8 mouse cellular contexts compared by ENCODE assay signal in genomic region chr4:143311341-143311740, GRCm38 (mm10). TPM values are rescaled to one million over a fixed set of nuclear protein-coding genes. Genes with fewer than 3 reads are reported as not detected.
A peak's percentile ranks its signal among the peaks of the same experiment; 100 is the strongest.
DNase-seq lines count a peak whose midpoint lies in the region; ATAC-seq lines count a peak whose summit lies in the region.

No protein-coding gene starts in this region.

- peak; percentile 28 to 51 for DNase-seq in cerebellum, postnatal 14 days
- no peak for DNase-seq in cerebellum, postnatal 4 days (ENCODE audit: low spot score in 2 of 2)
- peak; percentile 36 for DNase-seq in left cerebral cortex, postnatal 4 days
- no peak for DNase-seq in left cerebral cortex, postnatal 10 days (ENCODE audit: extremely low spot score in 1 of 2, low spot score in 2 of 2)
- DNase-seq in brain, adult 2 months (ENCODE audit: low read depth, low spot score): peak; percentile 32
- no peak for DNase-seq in ovary, postnatal 36 days (ENCODE audit: low spot score)

- intact Hi-C loops in left cerebral cortex, postnatal 4 days (cut with DNase I): no loop called here
- intact Hi-C loops in left cerebral cortex, postnatal 10 days (cut with DNase I): no loop called here

- 0 out of 2 replicates have a peak, but pooled peaks have one; percentile 26 for ATAC-seq in neutrophil, adult 5-6 weeks (ENCODE audit: extremely low read depth, insufficient number of reproducible peaks, low FRiP score, poor library complexity, severe bottlenecking)
- ATAC-seq in megakaryocyte-erythroid progenitor cell, adult 5-6 weeks (replicated peaks; ENCODE audit: low FRiP score, low TSS enrichment, poor library complexity, severe bottlenecking): no peak

RNA-seq across cellular contexts. Expression of gene Pdpn, which starts 12.0 kb away (rescaled TPM):
- 10 to 100 TPM; 14.6 to 15.8 TPM for total RNA-seq in left cerebral cortex, postnatal 4 days (2021)
- total RNA-seq in left cerebral cortex, postnatal 10 days (2021): 10 to 100 TPM; 10.6 to 11.9 TPM
- total RNA-seq in neutrophil, adult 5-6 weeks (2017): not detected in 2 replicates
- not detected in 2 replicates for total RNA-seq in megakaryocyte-erythroid progenitor cell, adult 5-6 weeks (2014; fragmentation: Nextera tagmentation)
- not detected in 2 replicates for total RNA-seq in megakaryocyte-erythroid progenitor cell, adult 5-6 weeks (2017)

RNA-seq across cellular contexts. Expression of gene Lrrc38, which starts 38.2 kb away (rescaled TPM):
- total RNA-seq in left cerebral cortex, postnatal 4 days (2021): under 1 TPM in 1 of 2 experiments, not detected in 1; 0.14 TPM
- total RNA-seq in left cerebral cortex, postnatal 10 days (2021): under 1 TPM; 0.71 to 0.93 TPM
- not detected in 2 replicates for total RNA-seq in neutrophil, adult 5-6 weeks (2017)
- not detected in 2 replicates for total RNA-seq in megakaryocyte-erythroid progenitor cell, adult 5-6 weeks (2014; fragmentation: Nextera tagmentation)
- total RNA-seq in megakaryocyte-erythroid progenitor cell, adult 5-6 weeks (2017): not detected in 2 replicates

Comparison
In these comparisons a context has a peak if more than half of its experiments do, and no peak if none do; other contexts are left out.
1. DNase-seq: peak in cerebellum, postnatal 14 days (2 of 2), left cerebral cortex, postnatal 4 days (single experiment) and brain, adult 2 months (single experiment); none in cerebellum, postnatal 4 days (0 of 2), left cerebral cortex, postnatal 10 days (0 of 2) and ovary, postnatal 36 days (single experiment).
2. RNA of gene Pdpn, which starts 12.0 kb away (total RNA-seq): 14.6 to 15.8 TPM in left cerebral cortex, postnatal 4 days and 10.6 to 11.9 TPM in left cerebral cortex, postnatal 10 days; not detected in neutrophil, adult 5-6 weeks and not detected in megakaryocyte-erythroid progenitor cell, adult 5-6 weeks; every median in the first group is over 10 times any median in the second.